Mouse (Mus musculus): Measurements from ENCODE around the gene Adcyap1r1. TPM values are rescaled to one million over a fixed set of nuclear protein-coding genes. Genes with fewer than 3 reads are reported as not detected.
A peak's percentile ranks its signal among the peaks of the same experiment; 100 is the strongest.

The Adcyap1r1 gene
- total RNA-seq, 1 experiment: 2.0 TPM

GRCm38 (mm10) chr6:55452381-55452780 is 603 bp downstream of the Adcyap1r1 start:
- Histone ChIP-seq H3K4me1 (ENCODE audit: control insufficient read depth in 2 of 2, insufficient read depth in 2 of 2, low read length in 2 of 2, poor library complexity in 1 of 2) (no peaks in the 10 kb centered on the region), H3K27ac (ENCODE audit: insufficient read depth, low read depth, low read length, poor library complexity, severe bottlenecking) (no peak overlapping the region), H3K4me3 (ENCODE audit: insufficient read depth in 1 of 2, low read depth in 1 of 2, low read length in 2 of 2, poor library complexity in 1 of 2, severe bottlenecking in 1 of 2) (peak overlapping the region; percentile 68 to 72), H3K36me3 (ENCODE audit: control insufficient read depth, insufficient read depth, low read length, poor library complexity, severe bottlenecking) (no peaks in the 10 kb centered on the region), H3K9ac (ENCODE audit: insufficient read depth, low read depth, low read length, poor library complexity, severe bottlenecking) (peak overlapping the region; percentile 52), H3K9me3 (ENCODE audit: control insufficient read depth, insufficient read depth, low read depth, low read length) (no peaks in the 10 kb centered on the region)
- peak; percentile 12 for DNase-seq (ENCODE audit: low read depth, low spot score)
- TF ChIP-seq ZC3H11A (IDR thresholded peaks at IDR 0.05; ENCODE audit: borderline replicate concordance, low read depth, low read length): no peak
- in situ Hi-C loops (cut with MboI; ENCODE audit: low sequenced_read_pairs in 2 of 2, unreplicated experiment in 2 of 2): no loop called here

DNA sequence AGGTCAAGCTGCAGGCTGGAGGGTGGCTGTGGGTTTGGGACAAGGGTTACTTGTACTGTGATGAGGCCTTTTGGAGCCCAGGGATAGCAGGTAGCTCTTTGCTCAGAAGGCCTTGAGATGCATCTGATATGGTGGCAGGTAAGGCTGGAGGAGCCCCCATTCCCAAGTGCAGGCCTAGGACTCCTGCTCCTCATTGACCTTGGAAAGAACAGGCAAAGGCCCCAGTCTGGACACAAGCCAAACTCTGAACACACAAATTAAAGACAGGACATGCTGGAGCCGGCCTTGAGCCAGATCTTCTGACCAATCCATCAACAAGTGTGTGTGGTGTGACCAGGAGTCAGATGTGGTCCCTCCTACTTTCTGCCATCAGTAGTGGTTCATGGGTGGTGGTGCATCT is 1.8 kb downstream of the Adcyap1r1 start:
- H3K27ac ChIP-seq (ENCODE audit: insufficient read depth, low read depth, low read length, poor library complexity, severe bottlenecking): no peak overlapping the region
- H3K36me3 ChIP-seq (ENCODE audit: control insufficient read depth, insufficient read depth, low read length, poor library complexity, severe bottlenecking): no peaks in the 10 kb centered on the region
- no peaks in the 10 kb centered on the region for H3K9me3 ChIP-seq (ENCODE audit: control insufficient read depth, insufficient read depth, low read depth, low read length)
- H3K4me3 ChIP-seq (ENCODE audit: insufficient read depth in 1 of 2, low read depth in 1 of 2, low read length in 2 of 2, poor library complexity in 1 of 2, severe bottlenecking in 1 of 2): no peak overlapping the region
- no peak for DNase-seq (ENCODE audit: low read depth, low spot score)
- no peak overlapping the region for H3K9ac ChIP-seq (ENCODE audit: insufficient read depth, low read depth, low read length, poor library complexity, severe bottlenecking)
- TF ChIP-seq ZC3H11A (IDR thresholded peaks at IDR 0.05; ENCODE audit: borderline replicate concordance, low read depth, low read length) (no peak), MAFK (IDR thresholded peaks at IDR 0.05; ENCODE audit: insufficient read depth, low read depth, low read length) (no peak), ZNF384 (IDR thresholded peaks at IDR 0.05; ENCODE audit: low read depth, low read length) (no peak), HCFC1 (IDR thresholded peaks at IDR 0.05; ENCODE audit: borderline replicate concordance, insufficient read depth, low read length) (no peak), CHD2 (IDR thresholded peaks at IDR 0.05; ENCODE audit: low read depth, low read length) (no peak)
- no peaks in the 10 kb centered on the region for H3K4me1 ChIP-seq (ENCODE audit: control insufficient read depth in 2 of 2, insufficient read depth in 2 of 2, low read length in 2 of 2, poor library complexity in 1 of 2)
- in situ Hi-C loops (cut with MboI; ENCODE audit: low sequenced_read_pairs in 2 of 2, unreplicated experiment in 2 of 2): no loop called here

- H3K9ac ChIP-seq (ENCODE audit: insufficient read depth, low read depth, low read length, poor library complexity, severe bottlenecking): no peak overlapping the region
- H3K4me3 ChIP-seq (ENCODE audit: insufficient read depth in 1 of 2, low read depth in 1 of 2, low read length in 2 of 2, poor library complexity in 1 of 2, severe bottlenecking in 1 of 2): no peak overlapping the region
- no peaks in the 10 kb centered on the region for H3K4me1 ChIP-seq (ENCODE audit: control insufficient read depth in 2 of 2, insufficient read depth in 2 of 2, low read length in 2 of 2, poor library complexity in 1 of 2)
- TF ChIP-seq HCFC1 (IDR thresholded peaks at IDR 0.05; ENCODE audit: borderline replicate concordance, insufficient read depth, low read length): no peak
- no peak for TF ChIP-seq ZNF384 (IDR thresholded peaks at IDR 0.05; ENCODE audit: low read depth, low read length)
- no peak for TF ChIP-seq MAFK (IDR thresholded peaks at IDR 0.05; ENCODE audit: insufficient read depth, low read depth, low read length)
- H3K27ac ChIP-seq (ENCODE audit: insufficient read depth, low read depth, low read length, poor library complexity, severe bottlenecking): no peak overlapping the region
- no peak for DNase-seq (ENCODE audit: low read depth, low spot score)
- in situ Hi-C loops (cut with MboI; ENCODE audit: low sequenced_read_pairs in 2 of 2, unreplicated experiment in 2 of 2): no loop called here
- no peaks in the 10 kb centered on the region for H3K9me3 ChIP-seq (ENCODE audit: control insufficient read depth, insufficient read depth, low read depth, low read length)
- no peaks in the 10 kb centered on the region for H3K36me3 ChIP-seq (ENCODE audit: control insufficient read depth, insufficient read depth, low read length, poor library complexity, severe bottlenecking)
Measured at GRCm38 (mm10) chr6:55455641-55456040, 3.9 kb downstream of the Adcyap1r1 start.

GRCm38 (mm10) chr6:55457727-55458126 is 5.9 kb downstream of the Adcyap1r1 start:
- Histone ChIP-seq H3K4me3 (ENCODE audit: insufficient read depth in 1 of 2, low read depth in 1 of 2, low read length in 2 of 2, poor library complexity in 1 of 2, severe bottlenecking in 1 of 2) (no peak overlapping the region), H3K9me3 (ENCODE audit: control insufficient read depth, insufficient read depth, low read depth, low read length) (no peaks in the 10 kb centered on the region), H3K9ac (ENCODE audit: insufficient read depth, low read depth, low read length, poor library complexity, severe bottlenecking) (no peak overlapping the region), H3K4me1 (ENCODE audit: control insufficient read depth in 2 of 2, insufficient read depth in 2 of 2, low read length in 2 of 2, poor library complexity in 1 of 2) (no peaks in the 10 kb centered on the region), H3K27ac (ENCODE audit: insufficient read depth, low read depth, low read length, poor library complexity, severe bottlenecking) (no peak overlapping the region), H3K36me3 (ENCODE audit: control insufficient read depth, insufficient read depth, low read length, poor library complexity, severe bottlenecking) (no peaks in the 10 kb centered on the region)
- no peak for TF ChIP-seq MAFK (IDR thresholded peaks at IDR 0.05; ENCODE audit: insufficient read depth, low read depth, low read length)
- no peak for TF ChIP-seq ZNF384 (IDR thresholded peaks at IDR 0.05; ENCODE audit: low read depth, low read length)
- TF ChIP-seq HCFC1 (IDR thresholded peaks at IDR 0.05; ENCODE audit: borderline replicate concordance, insufficient read depth, low read length): no peak
- TF ChIP-seq ZC3H11A (IDR thresholded peaks at IDR 0.05; ENCODE audit: borderline replicate concordance, low read depth, low read length): no peak
- no peak for TF ChIP-seq CHD2 (IDR thresholded peaks at IDR 0.05; ENCODE audit: low read depth, low read length)
- no peak for DNase-seq (ENCODE audit: low read depth, low spot score)
- in situ Hi-C loops (cut with MboI; ENCODE audit: low sequenced_read_pairs in 2 of 2, unreplicated experiment in 2 of 2): no loop called here

DNA sequence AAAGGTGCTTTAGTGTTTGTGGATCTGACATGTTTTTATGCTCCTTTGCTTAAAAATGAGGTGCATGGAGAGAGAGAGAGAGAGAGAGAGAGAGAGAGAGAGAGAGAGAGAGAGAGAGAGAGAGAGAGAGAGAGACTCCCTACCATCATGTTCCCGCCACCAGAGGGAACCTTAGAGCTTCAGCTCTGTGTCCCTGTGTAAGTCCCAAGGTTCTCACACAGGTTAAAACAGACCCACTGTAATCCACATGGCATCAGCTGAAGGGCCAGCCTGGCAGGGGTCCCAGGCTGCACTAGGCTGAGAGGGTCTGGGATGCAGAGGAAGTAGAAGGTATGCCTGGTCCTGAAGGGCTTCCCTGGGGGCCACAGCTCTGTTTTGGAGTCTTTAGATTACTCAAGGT is 6.4 kb downstream of the Adcyap1r1 start:
- Histone ChIP-seq H3K9me3 (ENCODE audit: control insufficient read depth, insufficient read depth, low read depth, low read length) (no peaks in the 10 kb centered on the region), H3K9ac (ENCODE audit: insufficient read depth, low read depth, low read length, poor library complexity, severe bottlenecking) (no peak overlapping the region), H3K27ac (ENCODE audit: insufficient read depth, low read depth, low read length, poor library complexity, severe bottlenecking) (no peak overlapping the region), H3K4me3 (ENCODE audit: insufficient read depth in 1 of 2, low read depth in 1 of 2, low read length in 2 of 2, poor library complexity in 1 of 2, severe bottlenecking in 1 of 2) (no peak overlapping the region), H3K36me3 (ENCODE audit: control insufficient read depth, insufficient read depth, low read length, poor library complexity, severe bottlenecking) (no peaks in the 10 kb centered on the region), H3K4me1 (ENCODE audit: control insufficient read depth in 2 of 2, insufficient read depth in 2 of 2, low read length in 2 of 2, poor library complexity in 1 of 2) (no peaks in the 10 kb centered on the region)
- no peak for TF ChIP-seq MAFK (IDR thresholded peaks at IDR 0.05; ENCODE audit: insufficient read depth, low read depth, low read length)
- no peak for TF ChIP-seq CHD2 (IDR thresholded peaks at IDR 0.05; ENCODE audit: low read depth, low read length)
- no peak for TF ChIP-seq ZC3H11A (IDR thresholded peaks at IDR 0.05; ENCODE audit: borderline replicate concordance, low read depth, low read length)
- no peak for TF ChIP-seq HCFC1 (IDR thresholded peaks at IDR 0.05; ENCODE audit: borderline replicate concordance, insufficient read depth, low read length)
- no peak for TF ChIP-seq ZNF384 (IDR thresholded peaks at IDR 0.05; ENCODE audit: low read depth, low read length)
- DNase-seq (ENCODE audit: low read depth, low spot score): no peak
- in situ Hi-C loops (cut with MboI; ENCODE audit: low sequenced_read_pairs in 2 of 2, unreplicated experiment in 2 of 2): no loop called here

Measured in ES-E14 (cell line).